Mouse (Mus musculus) erythroblast, embryonic 14.5 days (primary cell): ENCODE data around the gene Rptor.

Experiments
- GATA1 ChIP-seq: IDR thresholded peaks from 2 replicates; pipeline ENCODE4 v1.6.1; 2012; ENCODE audit warnings: low read length, inconsistent platforms, mixed read lengths
- TAL1 ChIP-seq: IDR thresholded peaks from 3 replicates; pipeline ENCODE4 v1.6.1; 2012; ENCODE audit warnings: low read length, inconsistent platforms, mixed read lengths

GRCm38 (mm10) chr11:119630329-119630728 lies 27.6 kb downstream of the Rptor start:
- TF ChIP-seq GATA1 (no peak), TAL1 (no peak)
